Comparison of ENCODE assay signal across 13 mouse cellular contexts in the genomic region with DNA sequence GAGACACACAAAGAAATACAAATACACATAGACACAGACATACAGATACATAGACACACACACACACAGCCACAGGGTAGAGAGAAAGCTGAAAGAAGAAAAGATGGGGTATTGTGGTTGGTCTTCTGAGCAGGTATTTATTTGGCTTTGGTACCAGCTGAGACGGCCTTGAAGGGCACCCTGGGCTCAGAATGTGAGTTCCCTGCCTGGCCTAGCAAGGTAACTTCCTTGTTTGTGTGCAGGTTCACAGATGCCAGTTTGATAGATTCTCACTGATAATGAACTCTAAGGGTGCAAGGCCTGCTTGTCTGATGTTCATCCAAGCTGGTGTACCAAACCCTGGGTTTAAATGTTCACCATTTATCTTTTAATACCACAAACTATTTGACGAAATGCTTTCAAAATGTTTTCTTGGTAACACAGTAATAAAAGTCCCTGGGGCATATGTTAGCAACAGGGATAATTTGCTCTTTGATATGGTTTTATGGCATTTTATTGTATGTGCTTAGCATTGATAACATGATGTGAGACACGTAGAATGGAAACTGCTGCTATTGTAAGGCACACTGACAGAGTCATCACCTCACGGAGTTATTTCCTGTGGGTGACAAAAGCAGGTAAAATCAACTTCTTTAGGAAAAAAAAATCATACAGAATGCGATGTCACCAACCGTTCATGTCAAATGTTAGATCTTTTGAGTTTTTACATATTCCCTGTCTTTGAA.
"Had no signal": no experiment of that assay in that cellular context is flagged by ENCODE, and none has a peak within 500 bp of the region (broad histone marks: within the 10 kb centered on the region; RNA-seq: fewer than 3 reads in every experiment).

No protein-coding gene starts in this region.

- DNase-seq: lung, adult 18-20 months; lung, embryonic 14.5 days; lung, postnatal 10 days; lung, postnatal 4 days; right cerebral cortex, postnatal 14 days; spleen, adult 18-20 months; thymus, adult 2 months; thymus, postnatal 25 days; thymus, postnatal 4 days had no signal

- H3K9ac ChIP-seq: lung, embryonic 14.5 days; midbrain, embryonic 13.5 days; midbrain, embryonic 15.5 days; neural tube, embryonic 12.5 days had no signal

- H3K36me3 ChIP-seq: midbrain, embryonic 10.5 days; midbrain, embryonic 13.5 days; midbrain, embryonic 15.5 days; neural tube, embryonic 12.5 days had no signal

- ATAC-seq: midbrain, embryonic 13.5 days; midbrain, embryonic 15.5 days had no signal

- H3K4me3 ChIP-seq: midbrain, embryonic 10.5 days; midbrain, embryonic 13.5 days; midbrain, embryonic 15.5 days; neural tube, embryonic 12.5 days had no signal

- H3K4me1 ChIP-seq: midbrain, embryonic 10.5 days; midbrain, embryonic 13.5 days; midbrain, embryonic 15.5 days; neural tube, embryonic 12.5 days had no signal

- H3K4me2 ChIP-seq: lung, embryonic 14.5 days; midbrain, embryonic 13.5 days; midbrain, embryonic 15.5 days; neural tube, embryonic 12.5 days had no signal

- H3K9me3 ChIP-seq: midbrain, embryonic 10.5 days; midbrain, embryonic 13.5 days; midbrain, embryonic 15.5 days; neural tube, embryonic 12.5 days had no signal

- H3K27ac ChIP-seq: midbrain, embryonic 10.5 days; midbrain, embryonic 13.5 days; midbrain, embryonic 15.5 days; neural tube, embryonic 12.5 days had no signal

- H3K27me3 ChIP-seq: midbrain, embryonic 13.5 days; midbrain, embryonic 15.5 days; neural tube, embryonic 12.5 days had no signal
